Mouse (Mus musculus) erythroblast, embryonic 14.5 days (primary cell): ENCODE results near the gene Smc1b.

ENCODE experiments used
- GATA1 ChIP-seq: IDR thresholded peaks from 2 replicates; pipeline ENCODE4 v1.6.1; 2012; ENCODE audit warnings: low read length, inconsistent platforms, mixed read lengths
- TAL1 ChIP-seq: IDR thresholded peaks from 3 replicates; pipeline ENCODE4 v1.6.1; 2012; ENCODE audit warnings: low read length, inconsistent platforms, mixed read lengths

GRCm38 (mm10) chr15:85055186-85055585 is 76.6 kb downstream of the Smc1b start:
- no peak for TF ChIP-seq TAL1
- TF ChIP-seq GATA1 = no peak
